Mouse (Mus musculus) heart, embryonic 16.5 days (tissue): ENCODE data around the gene Lbhd1. TPM values are rescaled to one million over a fixed set of nuclear protein-coding genes. Genes with fewer than 3 reads are reported as not detected.

Experiments used
- ATAC-seq: fragments of 200-750 bp; cut with Nextera tagmentation; replicated peaks from 2 replicates; pipeline ENCODE4 v1.8.0; 2017; ENCODE audit warnings: moderate number of reproducible peaks; ENCODE audit not compliant: insufficient read depth, low FRiP score; ENCODE audit errors: extremely low read depth
- H3K27ac ChIP-seq: fragments of 300-500 bp; sonication (generic); 2 replicates; pipeline ENCODE4 v1.5.1; 2014; ENCODE audit warnings: mild to moderate bottlenecking, low read length, control low read depth, moderate library complexity
- H3K27me3 ChIP-seq: fragments of 300-500 bp; sonication (generic); 2 replicates; pipeline ENCODE4 v1.6.1; 2014; ENCODE audit warnings: low read length, mixed read lengths; ENCODE audit not compliant: control insufficient read depth, insufficient read depth
- H3K36me3 ChIP-seq: fragments of 300-500 bp; sonication (generic); 2 replicates; pipeline ENCODE4 v1.6.1; 2014; ENCODE audit not compliant: control insufficient read depth, insufficient read depth
- H3K4me1 ChIP-seq: fragments of 300-500 bp; sonication (generic); 2 replicates; pipeline ENCODE4 v1.6.1; 2014; ENCODE audit warnings: low read length, mixed read lengths; ENCODE audit not compliant: control insufficient read depth, insufficient read depth
- H3K4me2 ChIP-seq: fragments of 300-500 bp; sonication (generic); 2 replicates; pipeline ENCODE4 v1.6.1; 2014; ENCODE audit warnings: low read depth, mild to moderate bottlenecking, control low read depth, low read length
- H3K4me3 ChIP-seq: fragments of 300-500 bp; sonication (generic); 2 replicates; pipeline ENCODE4 v1.5.1; 2014; ENCODE audit warnings: mild to moderate bottlenecking, control low read depth, low read length
- H3K9ac ChIP-seq: fragments of 300-500 bp; sonication (generic); 2 replicates; pipeline ENCODE4 v1.6.1; 2014; ENCODE audit warnings: low read length, control low read depth
- H3K9me3 ChIP-seq: fragments of 300-500 bp; sonication (generic); replicated peaks from 2 replicates; pipeline ENCODE4 v1.6.1; 2016; ENCODE audit warnings: low read length; ENCODE audit not compliant: control insufficient read depth
- WGBS: fragments of 180-500 bp; shearing (Covaris S2); extraction: QIAGEN DNeasy Blood & Tissue Kit; methylation state at CpG from one replicate; pipeline ENCODE4 v1.1.7; 2014; 5-methylcytosine and 5-hydroxymethylcytosine counted together
- microRNA-seq: library from miRNA; unstranded; fragments of <30 nt; microRNA quantifications from one replicate; pipeline ENCODE4, GENCODE M21; 2017
- polyA plus RNA-seq: library from polyadenylated mRNA; unstranded; fragments of >200 nt; fragmentation: Nextera tagmentation; extraction: Ambion mirVana; gene quantifications from 2 replicates; pipeline ENCODE4 v1.2.1, GENCODE M21; 2015

Lbhd1 gene
- polyA plus RNA-seq, 1 experiment from 2014 or later = 25.2 TPM

GRCm38 (mm10) chr19:8936736-8937135 is 53.2 kb downstream of the Lbhd1 start:
- peaks cover 22% of the 10 kb centered on the region for H3K36me3 ChIP-seq
- ATAC-seq = no peak

GRCm38 (mm10) chr19:8940526-8941133 is 57.1 kb downstream of the Lbhd1 start:
- no peak for ATAC-seq
- Histone ChIP-seq H3K27me3 (no peaks in the 10 kb centered on the region), H3K36me3 (peaks cover 15% of the 10 kb centered on the region), H3K9me3 (no peaks in the 10 kb centered on the region), H3K4me2 (peak overlapping the region; percentile 77), H3K4me1 (peaks cover 34% of the 10 kb centered on the region), H3K4me3 (peak overlapping the region; percentile 99; the same call in 1 of the 2 replicates), H3K9ac (peak overlapping the region; percentile 99), H3K27ac (no peak overlapping the region; the same call in 1 of the 2 replicates)
- 83% methylated on average over 15 of the region's 15 CpGs for WGBS

More at GRCm38 (mm10) chr19:8936736-8937135, 53.2 kb downstream of the Lbhd1 start:
- Histone ChIP-seq H3K9ac (no peak overlapping the region), H3K27me3 (no peaks in the 10 kb centered on the region), H3K9me3 (no peaks in the 10 kb centered on the region), H3K4me3 (no peak overlapping the region), H3K27ac (no peak overlapping the region), H3K4me1 (peaks cover 8% of the 10 kb centered on the region), H3K4me2 (no peak overlapping the region)
- WGBS = 96% methylated on average over 2 of the region's 2 CpGs

GRCm38 (mm10) chr19:8941136-8941514 is 57.6 kb downstream of the Lbhd1 start:
- H3K9ac ChIP-seq = peak overlapping the region; percentile 99
- H3K9me3 ChIP-seq = no peaks in the 10 kb centered on the region
- peak overlapping the region; percentile 73 for H3K27ac ChIP-seq
- H3K4me3 ChIP-seq = peak overlapping the region; percentile 99
- H3K4me1 ChIP-seq = peaks cover 34% of the 10 kb centered on the region
- WGBS = 41% methylated on average over 10 of the region's 10 CpGs
- ATAC-seq = no peak
- peaks cover 20% of the 10 kb centered on the region for H3K36me3 ChIP-seq
- H3K4me2 ChIP-seq = peak overlapping the region; percentile 77
- no peaks in the 10 kb centered on the region for H3K27me3 ChIP-seq

- Histone ChIP-seq H3K4me1 (peaks cover 34% of the 10 kb centered on the region), H3K27ac (peak within 1 kb of the TSS; percentile 99), H3K36me3 (peaks cover 21% of the 10 kb centered on the region), H3K4me2 (peak within 1 kb of the TSS; percentile 77), H3K9me3 (no peaks in the 10 kb centered on the region), H3K4me3 (peak within 1 kb of the TSS; percentile 99), H3K9ac (peak within 1 kb of the TSS; percentile 99), H3K27me3 (no peaks in the 10 kb centered on the region)
- peak; percentile 94 for ATAC-seq
- under 1% methylated on average over 64 of the region's 64 CpGs for WGBS
Observed at GRCm38 (mm10) chr19:8941515-8942217, 58.1 kb downstream of the Lbhd1 start, which contains the start of gene Mta2. TSS of gene Mta2 (plus strand) at chr19:8941875.

Small RNAs within 50 kb of the gene (microRNA-seq; reads per million reads assigned to microRNA genes)
- not detected for gene Mir5136

Other genes with a start within 250 kb of the Lbhd1 start
- 0.09 TPM in 2 replicates for gene Chrm1, start 219.9 kb upstream of the Lbhd1 start, polyA plus RNA-seq
- 66.4 and 68.8 TPM in 2 replicates for gene Slc3a2, start 160.4 kb upstream of the Lbhd1 start, polyA plus RNA-seq
- 53.5 and 54.9 TPM in 2 replicates for gene Wdr74, start 147.9 kb upstream of the Lbhd1 start, polyA plus RNA-seq
- gene 1700092M07Rik, start 143.0 kb upstream of the Lbhd1 start, polyA plus RNA-seq = 0.63 and 0.74 TPM in 2 replicates
- 91.5 and 91.7 TPM in 2 replicates for gene Stx5a, start 142.3 kb upstream of the Lbhd1 start, polyA plus RNA-seq
- gene Nxf1, start 126.7 kb upstream of the Lbhd1 start, polyA plus RNA-seq = 134 and 145 TPM in 2 replicates
- gene Tmem223, start 112.7 kb upstream of the Lbhd1 start, polyA plus RNA-seq = 138 and 158 TPM in 2 replicates
- gene Tmem179b, start 109.3 kb upstream of the Lbhd1 start, polyA plus RNA-seq = 57.1 and 60.9 TPM in 2 replicates
- 17.4 and 19.3 TPM in 2 replicates for gene Taf6l, start 97.3 kb upstream of the Lbhd1 start, polyA plus RNA-seq
- 126 and 128 TPM in 2 replicates for gene Polr2g, start 85.2 kb upstream of the Lbhd1 start, polyA plus RNA-seq
- gene Zbtb3, start 81.2 kb upstream of the Lbhd1 start, polyA plus RNA-seq = 3.5 and 4.3 TPM in 2 replicates
- 35.5 and 37.7 TPM in 2 replicates for gene Ttc9c, start 64.4 kb upstream of the Lbhd1 start, polyA plus RNA-seq
- gene Hnrnpul2, start 63.7 kb upstream of the Lbhd1 start, polyA plus RNA-seq = 3.2 and 3.3 TPM in 2 replicates
- gene AC129217.1, start 54.0 kb upstream of the Lbhd1 start, polyA plus RNA-seq = not detected in 2 replicates
- 43.9 and 44.3 TPM in 2 replicates for gene Bscl2, start 46.3 kb upstream of the Lbhd1 start, polyA plus RNA-seq
- gene Gng3, start 44.5 kb upstream of the Lbhd1 start, polyA plus RNA-seq = 1.2 and 1.4 TPM in 2 replicates
- gene Lrrn4cl, start 33.0 kb upstream of the Lbhd1 start, polyA plus RNA-seq = 1.9 and 2.8 TPM in 2 replicates
- gene Ubxn1, start 12.2 kb upstream of the Lbhd1 start, polyA plus RNA-seq = 130 and 133 TPM in 2 replicates
- 62.7 and 64.0 TPM in 2 replicates for gene Uqcc3, start 2.8 kb upstream of the Lbhd1 start, polyA plus RNA-seq
- not detected in 2 replicates for gene Gm49403, start 198 bp downstream of the Lbhd1 start, polyA plus RNA-seq
- 39.7 and 54.5 TPM in 2 replicates for gene 1810009A15Rik, start 5.1 kb downstream of the Lbhd1 start, polyA plus RNA-seq
- not detected in 2 replicates for gene Gm49416, start 5.2 kb downstream of the Lbhd1 start, polyA plus RNA-seq
- gene Ints5, start 9.3 kb downstream of the Lbhd1 start, polyA plus RNA-seq = 24.8 and 27.6 TPM in 2 replicates
- 56.7 and 62.6 TPM in 2 replicates for gene Ganab, start 14.3 kb downstream of the Lbhd1 start, polyA plus RNA-seq
- gene B3gat3, start 36.6 kb downstream of the Lbhd1 start, polyA plus RNA-seq = 32.7 and 38.0 TPM in 2 replicates
- gene Rom1, start 45.6 kb downstream of the Lbhd1 start, polyA plus RNA-seq = 2.2 and 2.4 TPM in 2 replicates
- gene Eml3, start 45.8 kb downstream of the Lbhd1 start, polyA plus RNA-seq = 16.0 and 17.2 TPM in 2 replicates
- 92.1 and 96.0 TPM in 2 replicates for gene Mta2, start 58.1 kb downstream of the Lbhd1 start, polyA plus RNA-seq
- gene Tut1, start 70.1 kb downstream of the Lbhd1 start, polyA plus RNA-seq = 17.5 and 18.4 TPM in 2 replicates
- 239 and 240 TPM in 2 replicates for gene Eef1g, start 83.3 kb downstream of the Lbhd1 start, polyA plus RNA-seq
- gene Ahnak, start 105.6 kb downstream of the Lbhd1 start, polyA plus RNA-seq = 28.7 and 36.5 TPM in 2 replicates
- 0.91 and 1.8 TPM in 2 replicates for gene Scgb1a1, start 204.2 kb downstream of the Lbhd1 start, polyA plus RNA-seq